25 mouse cellular contexts compared by ENCODE assay signal in the genomic region with DNA sequence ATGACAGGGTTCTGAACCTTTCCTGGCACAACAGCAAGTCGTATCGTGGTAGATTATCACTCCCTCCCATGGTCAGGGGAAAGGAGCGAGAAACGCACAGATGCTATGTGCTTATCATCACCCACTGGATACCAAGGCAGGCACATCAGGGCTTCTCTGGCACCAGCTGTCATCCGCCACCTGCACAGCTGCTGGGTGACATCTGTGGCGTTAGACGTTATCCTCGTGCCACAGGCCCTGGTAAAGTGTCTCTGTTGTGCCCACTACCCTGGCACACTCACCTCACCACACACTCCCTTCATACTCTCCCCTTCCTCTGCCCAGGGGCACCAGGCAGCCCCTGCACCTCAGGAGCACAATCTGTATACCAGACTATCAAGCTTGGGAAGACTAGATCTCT.
DNase-seq lines count a peak whose midpoint lies in the region; ATAC-seq lines count a peak whose summit lies in the region.
"Had no signal": no experiment of that assay in that cellular context is flagged by ENCODE, and none has a peak within 500 bp of the region (broad histone marks: within the 10 kb centered on the region; RNA-seq: fewer than 3 reads in every experiment).

No protein-coding gene starts in this region.

- peak overlapping the region; percentile 44; the same call in 1 of the 2 replicates for H3K9ac ChIP-seq in heart, embryonic 13.5 days
- no peak overlapping the region for H3K9ac ChIP-seq in hindbrain, embryonic 16.5 days (ENCODE audit: low read depth, low read length)
- no peak overlapping the region for H3K9ac ChIP-seq in hindbrain, embryonic 11.5 days (ENCODE audit: low read depth, low read length)
- no peak overlapping the region for H3K9ac ChIP-seq in midbrain, embryonic 16.5 days (ENCODE audit: low read depth, low read length)
- H3K9ac ChIP-seq: embryonic facial prominence, embryonic 15.5 days; hindbrain, embryonic 13.5 days; intestine, embryonic 15.5 days; liver, embryonic 15.5 days; lung, embryonic 15.5 days; neural tube, embryonic 12.5 days had no signal

- peaks cover 37% of the 10 kb centered on the region for H3K36me3 ChIP-seq in heart, embryonic 13.5 days
- no peaks in the 10 kb centered on the region for H3K36me3 ChIP-seq in hindbrain, embryonic 16.5 days (ENCODE audit: control insufficient read depth, insufficient read depth, low read length)
- H3K36me3 ChIP-seq in hindbrain, embryonic 11.5 days (ENCODE audit: control insufficient read depth, insufficient read depth, low read length), result no peaks in the 10 kb centered on the region
- no peaks in the 10 kb centered on the region for H3K36me3 ChIP-seq in midbrain, embryonic 16.5 days (ENCODE audit: control insufficient read depth, insufficient read depth, low read length)
- H3K36me3 ChIP-seq: intestine, embryonic 15.5 days; liver, embryonic 15.5 days; neural tube, embryonic 12.5 days had no signal

- no peaks in the 10 kb centered on the region for H3K9me3 ChIP-seq in heart, embryonic 13.5 days
- no peaks in the 10 kb centered on the region for H3K9me3 ChIP-seq in hindbrain, embryonic 16.5 days (ENCODE audit: control insufficient read depth, low read length)
- no peaks in the 10 kb centered on the region for H3K9me3 ChIP-seq in hindbrain, embryonic 11.5 days (ENCODE audit: control insufficient read depth, low read length)
- no peaks in the 10 kb centered on the region for H3K9me3 ChIP-seq in midbrain, embryonic 16.5 days (replicated peaks; ENCODE audit: control insufficient read depth, low read length, poor library complexity, severe bottlenecking)
- H3K9me3 ChIP-seq: embryonic facial prominence, embryonic 15.5 days; hindbrain, embryonic 13.5 days; intestine, embryonic 15.5 days; limb, embryonic 10.5 days; liver, embryonic 15.5 days; lung, embryonic 15.5 days; megakaryocyte, embryonic 14.5 days; neural tube, embryonic 12.5 days had no signal

- DNase-seq in adrenal gland, adult (ENCODE audit: inconsistent age in 2 of 2, low spot score in 1 of 2), result peak; percentile 38 to 61
- no peak for DNase-seq in adrenal gland, postnatal 14 days
- DNase-seq in heart, postnatal 14 days, result no peak
- no peak for DNase-seq in hindbrain, embryonic 11.5 days (ENCODE audit: low spot score)
- DNase-seq: adrenal gland, postnatal 25 days; cerebellum, adult 9-11 months; gastrocnemius, postnatal 25 days; heart, adult 18-20 months; kidney, adult 8-10 months; kidney, postnatal 10 days; liver; right cerebral cortex, adult 18-20 months; thymus, adult 18-20 months; thymus, postnatal 36 days had no signal

- H3K27ac ChIP-seq in heart, embryonic 13.5 days (replicated peaks), result peak overlapping the region; percentile 66
- no peak overlapping the region for H3K27ac ChIP-seq in hindbrain, embryonic 16.5 days (ENCODE audit: low read depth, low read length)
- no peak overlapping the region for H3K27ac ChIP-seq in hindbrain, embryonic 11.5 days (ENCODE audit: low read depth, low read length)
- H3K27ac ChIP-seq in midbrain, embryonic 16.5 days (ENCODE audit: low read length), result no peak overlapping the region
- H3K27ac ChIP-seq: embryonic facial prominence, embryonic 15.5 days; hindbrain, embryonic 13.5 days; intestine, embryonic 15.5 days; limb, embryonic 10.5 days; liver, embryonic 15.5 days; lung, embryonic 15.5 days; neural tube, embryonic 12.5 days had no signal

- no peak overlapping the region for H3K4me3 ChIP-seq in heart, embryonic 13.5 days
- H3K4me3 ChIP-seq in hindbrain, embryonic 16.5 days (ENCODE audit: low read length), result no peak overlapping the region
- H3K4me3 ChIP-seq in hindbrain, embryonic 11.5 days (ENCODE audit: low read depth, low read length), result no peak overlapping the region
- no peak overlapping the region for H3K4me3 ChIP-seq in midbrain, embryonic 16.5 days (ENCODE audit: low read depth, low read length)
- H3K4me3 ChIP-seq: embryonic facial prominence, embryonic 15.5 days; hindbrain, embryonic 13.5 days; intestine, embryonic 15.5 days; limb, embryonic 10.5 days; liver, embryonic 15.5 days; lung, embryonic 15.5 days; megakaryocyte, embryonic 14.5 days; neural tube, embryonic 12.5 days had no signal

- no peak overlapping the region for H3K4me2 ChIP-seq in heart, embryonic 13.5 days
- no peak overlapping the region for H3K4me2 ChIP-seq in hindbrain, embryonic 16.5 days (ENCODE audit: low read length)
- H3K4me2 ChIP-seq in hindbrain, embryonic 11.5 days (replicated peaks; ENCODE audit: low read depth, low read length), result no peak overlapping the region
- no peak overlapping the region for H3K4me2 ChIP-seq in midbrain, embryonic 16.5 days (ENCODE audit: low read length)
- H3K4me2 ChIP-seq: embryonic facial prominence, embryonic 15.5 days; hindbrain, embryonic 13.5 days; intestine, embryonic 15.5 days; liver, embryonic 15.5 days; lung, embryonic 15.5 days; neural tube, embryonic 12.5 days had no signal

- H3K27me3 ChIP-seq in heart, embryonic 13.5 days (replicated peaks), result no peaks in the 10 kb centered on the region
- H3K27me3 ChIP-seq in hindbrain, embryonic 16.5 days (replicated peaks; ENCODE audit: control insufficient read depth, insufficient read depth, low read length), result no peaks in the 10 kb centered on the region
- no peaks in the 10 kb centered on the region for H3K27me3 ChIP-seq in hindbrain, embryonic 11.5 days (ENCODE audit: control insufficient read depth, insufficient read depth, low read length)
- H3K27me3 ChIP-seq in midbrain, embryonic 16.5 days (ENCODE audit: control insufficient read depth, insufficient read depth, low read depth, low read length), result no peaks in the 10 kb centered on the region
- H3K27me3 ChIP-seq: embryonic facial prominence, embryonic 15.5 days; hindbrain, embryonic 13.5 days; lung, embryonic 15.5 days; neural tube, embryonic 12.5 days had no signal

- intact Hi-C loops in heart, postnatal 14 days (cut with DNase I), result loop anchor here (5.0 kb wide), 1 partner anchor 39 kb away; no protein-coding TSS in a partner anchor

- WGBS in heart, embryonic 13.5 days, result 40% methylated on average over 8 of the region's 8 CpGs
- WGBS in hindbrain, embryonic 16.5 days, result 60% methylated on average over 8 of the region's 8 CpGs
- WGBS in hindbrain, embryonic 11.5 days, result 93% methylated on average over 8 of the region's 8 CpGs
- WGBS in midbrain, embryonic 16.5 days, result 89% methylated on average over 8 of the region's 8 CpGs

- H3K4me1 ChIP-seq in heart, embryonic 13.5 days, result peaks cover 100% of the 10 kb centered on the region
- H3K4me1 ChIP-seq in hindbrain, embryonic 16.5 days (ENCODE audit: control insufficient read depth, insufficient read depth, low read depth, low read length), result peaks cover 10% of the 10 kb centered on the region
- no peaks in the 10 kb centered on the region for H3K4me1 ChIP-seq in hindbrain, embryonic 11.5 days (replicated peaks; ENCODE audit: control insufficient read depth, insufficient read depth, low read length)
- H3K4me1 ChIP-seq in midbrain, embryonic 16.5 days (ENCODE audit: control insufficient read depth, insufficient read depth, low read length), result no peaks in the 10 kb centered on the region
- H3K4me1 ChIP-seq: liver, embryonic 15.5 days; megakaryocyte, embryonic 14.5 days; neural tube, embryonic 12.5 days had no signal

- ATAC-seq in heart, embryonic 13.5 days (ENCODE audit: extremely low read depth, insufficient number of reproducible peaks, low FRiP score, low TSS enrichment), result no peak
- 0 out of 2 replicates have a peak, but pooled peaks have one; percentile 19 for ATAC-seq in hindbrain, embryonic 16.5 days
- no peak for ATAC-seq in hindbrain, embryonic 11.5 days (ENCODE audit: low FRiP score)
- ATAC-seq in midbrain, embryonic 16.5 days, result peak; percentile 37; the same call in 1 of the 2 replicates
- ATAC-seq: intestine, embryonic 15.5 days had no signal

Comparison
In these comparisons a context has a peak if more than half of its experiments do, and no peak if none do; other contexts are left out.
1. DNase-seq: peak in adrenal gland, adult (2 of 2); none in adrenal gland, postnatal 14 days (single experiment), heart, postnatal 14 days (0 of 2) and hindbrain, embryonic 11.5 days (single experiment).
2. ATAC-seq: peak in hindbrain, embryonic 16.5 days (single experiment) and midbrain, embryonic 16.5 days (single experiment); none in heart, embryonic 13.5 days (single experiment) and hindbrain, embryonic 11.5 days (single experiment).